Mouse (Mus musculus) right cerebral cortex, postnatal 4 days (tissue): Measurements from ENCODE around the gene Kif2a.
"Not testable (repeated sequence)": the region's sequence is repeated elsewhere in the genome, so short reads cannot be mapped to it uniquely, and the experiment has no call there.

ENCODE experiments used
- DNase-seq: peaks from one replicate; pipeline ENCODE4 v3.0.0-alpha.2; 2022

The Kif2a gene

DNA sequence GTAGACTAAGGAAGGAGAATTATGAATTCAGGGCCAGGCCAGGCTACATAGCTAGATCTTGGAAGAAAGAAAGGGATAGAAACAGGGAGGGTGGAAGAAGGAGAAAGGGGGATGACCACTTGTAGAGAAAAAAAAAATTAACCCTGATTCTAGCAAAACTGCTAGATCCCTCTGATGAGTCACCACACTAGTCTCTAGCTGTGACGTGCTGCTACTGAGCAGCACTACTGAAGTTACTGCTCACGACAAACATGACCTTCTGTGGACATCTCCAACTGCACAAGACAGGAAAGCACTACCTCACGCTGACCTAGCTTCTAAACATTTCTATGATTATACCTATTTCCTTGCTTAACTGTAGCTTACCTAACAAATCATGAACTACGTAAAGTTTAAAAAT lies 93.6 kb downstream of the Kif2a start:
- DNase-seq = no peak

- DNase-seq = not testable (repeated sequence)
Measured at GRCm38 (mm10) chr13:106925921-106926320, 96.0 kb downstream of the Kif2a start.

DNA sequence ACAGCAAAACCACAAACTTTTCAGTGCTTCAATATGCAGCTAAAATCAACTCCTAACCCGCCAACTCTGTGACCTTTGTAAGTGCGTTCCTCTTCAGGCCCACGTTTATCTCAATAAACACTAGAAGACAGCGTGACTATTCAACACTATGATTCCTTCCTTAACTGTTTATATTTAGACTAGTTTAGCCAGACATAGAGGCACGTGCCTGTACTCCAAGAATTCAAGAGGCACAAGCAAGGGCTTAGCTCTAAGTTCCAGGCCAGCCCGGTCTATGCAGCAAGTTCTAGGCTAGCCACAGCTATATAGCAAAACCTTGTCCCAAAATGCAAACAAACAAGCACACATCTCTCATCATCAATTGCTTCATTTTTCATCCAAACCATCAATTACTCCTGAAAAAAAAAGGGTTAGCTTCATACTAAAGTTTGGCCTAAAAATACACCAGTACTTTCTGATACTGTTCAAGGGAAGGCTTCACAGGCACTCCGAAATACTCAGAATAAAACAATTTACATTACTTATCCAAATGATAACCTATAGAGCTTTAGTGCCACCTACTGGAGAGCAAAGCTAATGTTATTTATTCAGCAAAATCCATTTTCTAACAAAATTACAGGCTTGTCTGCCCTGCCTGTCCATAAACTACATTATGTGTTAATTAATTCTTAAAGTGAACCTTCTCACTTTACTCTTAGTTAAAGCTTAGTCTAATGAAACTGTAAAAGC lies 103.4 kb downstream of the Kif2a start:
- DNase-seq = no peak

- no peak for DNase-seq
Measured at GRCm38 (mm10) chr13:106913125-106913736, 108.7 kb downstream of the Kif2a start.

DNA sequence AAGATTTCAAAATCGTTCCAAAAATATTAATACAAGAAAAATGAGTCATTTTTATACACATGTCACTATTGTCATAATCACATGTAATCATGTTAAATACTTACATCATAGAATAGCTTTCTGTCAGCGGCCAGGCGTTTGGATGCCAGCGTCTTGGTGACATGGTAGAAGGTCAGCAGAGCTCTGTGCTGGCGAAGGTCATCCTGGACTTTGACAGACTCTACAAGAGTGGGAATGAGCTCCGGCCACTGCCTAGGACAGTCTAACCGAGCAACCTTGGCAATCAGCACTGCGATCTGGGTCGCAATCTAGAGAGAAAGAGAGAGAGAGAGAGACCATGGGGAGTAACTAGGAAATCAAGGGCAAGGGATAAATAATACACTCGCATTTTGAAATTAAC lies 111.8 kb downstream of the Kif2a start:
- no peak for DNase-seq
